Mouse (Mus musculus) embryonic facial prominence, embryonic 14.5 days (tissue): ENCODE data around the gene Haus3. TPM values are rescaled to one million over a fixed set of nuclear protein-coding genes. Genes with fewer than 3 reads are reported as not detected.

Experiments
- ATAC-seq: fragments of 200-750 bp; cut with Nextera tagmentation; 2 replicates; pipeline ENCODE4 v1.8.0; 2017; ENCODE audit warnings: low read depth, moderate number of reproducible peaks, moderate TSS enrichment
- DNase-seq: peaks from one replicate; pipeline ENCODE4 v3.0.0-alpha.2; 2015; ENCODE audit warnings: low spot score
- H3K27ac ChIP-seq: fragments of 300-500 bp; sonication (generic); replicated peaks from 2 replicates; pipeline ENCODE4 v1.5.1; 2014; ENCODE audit warnings: low read depth, mild to moderate bottlenecking, low read length, moderate library complexity
- H3K27me3 ChIP-seq: fragments of 300-500 bp; sonication (generic); replicated peaks from 2 replicates; pipeline ENCODE4 v1.6.1; 2014; ENCODE audit warnings: low read length; ENCODE audit not compliant: control insufficient read depth, insufficient read depth
- H3K36me3 ChIP-seq: fragments of 300-500 bp; sonication (generic); 2 replicates; pipeline ENCODE4 v1.6.1; 2014; ENCODE audit warnings: low read length, mixed read lengths; ENCODE audit not compliant: control insufficient read depth, insufficient read depth
- H3K4me1 ChIP-seq: fragments of 300-500 bp; sonication (generic); 2 replicates; pipeline ENCODE4 v1.6.1; 2014; ENCODE audit warnings: antibody characterized with exemption, low read length; ENCODE audit not compliant: control insufficient read depth, insufficient read depth
- H3K4me2 ChIP-seq: fragments of 300-500 bp; sonication (generic); 2 replicates; pipeline ENCODE4 v1.6.1; 2014; ENCODE audit warnings: low read depth, mild to moderate bottlenecking, low read length, moderate library complexity, mixed read lengths
- H3K4me3 ChIP-seq: fragments of 300-500 bp; sonication (generic); 2 replicates; pipeline ENCODE4 v1.5.1; 2014; ENCODE audit warnings: low read depth, mild to moderate bottlenecking, low read length
- H3K9ac ChIP-seq: fragments of 300-500 bp; sonication (generic); 2 replicates; pipeline ENCODE4 v1.6.1; 2014; ENCODE audit warnings: low read depth, mild to moderate bottlenecking, low read length, moderate library complexity, mixed read lengths
- H3K9me3 ChIP-seq: fragments of 300-500 bp; sonication (generic); 2 replicates; pipeline ENCODE4 v1.6.1; 2016; ENCODE audit warnings: low read length; ENCODE audit not compliant: control insufficient read depth
- WGBS: fragments of 180-500 bp; shearing (Covaris S2); extraction: QIAGEN DNeasy Blood & Tissue Kit; methylation state at CpG from one replicate; pipeline ENCODE4 v1.1.7; 2014; 5-methylcytosine and 5-hydroxymethylcytosine counted together
- polyA plus RNA-seq: library from polyadenylated mRNA; unstranded; fragments of >200 nt; fragmentation: Nextera tagmentation; extraction: Ambion mirVana; gene quantifications from 2 replicates; pipeline ENCODE4 v1.2.1, GENCODE M21; 2014

The Haus3 gene
- polyA plus RNA-seq, 1 experiment from 2014 or later = 28.3 TPM

GRCm38 (mm10) chr5:34185051-34185580 lies 15.8 kb upstream of the Haus3 start:
- no peaks in the 10 kb centered on the region for H3K27me3 ChIP-seq
- H3K36me3 ChIP-seq = peaks cover 44% of the 10 kb centered on the region; the same call in 1 of the 2 replicates
- WGBS = 85% methylated on average over 1 of the region's 1 CpGs
- no peak overlapping the region for H3K27ac ChIP-seq
- DNase-seq (no peak), ATAC-seq (no peak)
- H3K4me2 ChIP-seq = peak overlapping the region; percentile 53
- H3K4me1 ChIP-seq = peaks cover 36% of the 10 kb centered on the region
- H3K4me3 ChIP-seq = peak overlapping the region; percentile 5; the same call in 1 of the 2 replicates
- 0 out of 2 replicates have a peak overlapping the region, but pooled peaks have one; percentile 43 for H3K9ac ChIP-seq
- no peaks in the 10 kb centered on the region for H3K9me3 ChIP-seq

DNA sequence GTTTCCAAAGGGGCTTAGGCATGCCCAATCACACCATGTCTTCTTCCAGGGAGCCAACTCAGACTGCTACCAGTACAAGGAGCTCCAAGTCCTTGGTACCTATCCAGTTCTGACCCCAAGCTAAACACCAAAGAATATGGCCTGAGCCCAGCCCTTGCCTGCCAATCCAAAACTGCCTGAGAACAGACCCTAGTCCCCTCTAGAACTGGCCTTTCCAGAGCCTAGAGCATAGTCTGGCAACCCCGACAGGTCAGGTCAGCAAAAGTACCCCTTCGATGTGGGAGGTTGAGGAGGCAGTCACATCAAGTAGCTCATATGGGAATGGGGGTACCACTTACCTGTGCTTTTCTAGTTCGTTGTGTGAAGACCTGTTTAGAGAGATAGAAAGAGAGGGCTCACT lies 14.6 kb upstream of the Haus3 start:
- Histone ChIP-seq H3K9me3 (no peaks in the 10 kb centered on the region), H3K4me3 (no peak overlapping the region), H3K4me1 (peaks cover 36% of the 10 kb centered on the region), H3K9ac (no peak overlapping the region), H3K4me2 (no peak overlapping the region), H3K27ac (no peak overlapping the region), H3K36me3 (peaks cover 55% of the 10 kb centered on the region; the same call in 1 of the 2 replicates), H3K27me3 (no peaks in the 10 kb centered on the region)
- DNase-seq = no peak
- ATAC-seq = no peak
- 86% methylated on average over 3 of the region's 3 CpGs for WGBS

GRCm38 (mm10) chr5:34183156-34183880 lies 14.0 kb upstream of the Haus3 start:
- Histone ChIP-seq H3K4me1 (peaks cover 32% of the 10 kb centered on the region), H3K4me3 (no peak overlapping the region), H3K27me3 (no peaks in the 10 kb centered on the region), H3K4me2 (0 out of 2 replicates have a peak overlapping the region, but pooled peaks have one; percentile 3), H3K9me3 (no peaks in the 10 kb centered on the region), H3K9ac (no peak overlapping the region; the same call in 1 of the 2 replicates), H3K36me3 (peaks cover 62% of the 10 kb centered on the region; the same call in 1 of the 2 replicates), H3K27ac (no peak overlapping the region)
- DNase-seq = peak; percentile 23
- ATAC-seq = no peak
- WGBS = 74% methylated on average over 5 of the region's 5 CpGs

DNA sequence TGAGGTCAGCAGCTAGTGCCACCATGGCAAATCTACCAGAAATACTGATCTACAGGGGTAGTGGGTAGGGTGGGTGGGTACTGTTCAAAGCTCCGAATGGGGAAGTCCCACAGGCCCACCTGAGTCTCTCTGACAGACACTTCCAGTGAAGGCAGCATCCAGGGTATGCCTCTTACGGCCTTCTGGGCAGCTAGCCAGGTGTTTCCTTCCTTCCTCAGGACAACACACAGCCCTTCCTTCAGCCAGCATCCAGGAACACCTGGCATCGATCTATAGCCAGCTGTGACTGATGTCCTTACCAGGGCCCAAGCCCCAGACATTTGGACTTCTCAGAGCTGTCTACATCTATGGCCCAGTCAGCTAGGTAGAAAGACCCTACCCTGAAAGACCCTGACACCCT lies 13.2 kb upstream of the Haus3 start:
- no peak overlapping the region; the same call in 1 of the 2 replicates for H3K9ac ChIP-seq
- H3K4me1 ChIP-seq = peaks cover 30% of the 10 kb centered on the region
- DNase-seq = peak; percentile 16
- H3K27ac ChIP-seq = no peak overlapping the region
- H3K36me3 ChIP-seq = peaks cover 70% of the 10 kb centered on the region
- H3K4me2 ChIP-seq = no peak overlapping the region
- no peaks in the 10 kb centered on the region for H3K9me3 ChIP-seq
- no peak overlapping the region for H3K4me3 ChIP-seq
- WGBS = 76% methylated on average over 3 of the region's 3 CpGs
- ATAC-seq = no peak
- H3K27me3 ChIP-seq = no peaks in the 10 kb centered on the region

- Histone ChIP-seq H3K27ac (no peak overlapping the region), H3K4me2 (no peak overlapping the region), H3K27me3 (no peaks in the 10 kb centered on the region), H3K4me3 (no peak overlapping the region), H3K36me3 (peaks cover 96% of the 10 kb centered on the region), H3K9ac (no peak overlapping the region), H3K4me1 (peaks cover 3% of the 10 kb centered on the region; the same call in 1 of the 2 replicates), H3K9me3 (no peaks in the 10 kb centered on the region)
- WGBS = 97% methylated on average over 4 of the region's 4 CpGs
- no peak for ATAC-seq
- no peak for DNase-seq
Measured at GRCm38 (mm10) chr5:34177821-34178220, 8.5 kb upstream of the Haus3 start.

DNA sequence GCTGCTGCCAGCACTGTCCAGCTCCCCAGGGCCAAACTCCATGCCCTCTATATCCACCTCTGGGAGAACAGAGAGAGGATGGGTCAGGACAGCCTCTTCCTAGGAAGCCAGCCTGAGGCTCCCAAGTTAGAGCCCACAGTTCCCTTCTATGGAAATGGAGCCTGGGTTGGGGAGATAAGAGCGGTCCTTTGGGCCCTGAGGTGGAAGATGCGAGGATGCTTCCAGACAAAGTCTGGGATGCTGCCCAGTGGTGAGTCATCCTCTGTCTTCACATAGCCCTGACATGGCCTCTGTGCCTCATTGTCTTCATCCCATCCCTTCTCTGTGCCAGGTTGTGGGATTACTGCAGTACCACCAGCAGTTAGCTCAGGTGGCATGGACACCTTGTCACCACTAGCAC lies 7.8 kb upstream of the Haus3 start:
- H3K27me3 ChIP-seq = no peaks in the 10 kb centered on the region
- H3K9me3 ChIP-seq = no peaks in the 10 kb centered on the region
- H3K27ac ChIP-seq = no peak overlapping the region
- 100% methylated on average over 2 of the region's 2 CpGs for WGBS
- H3K4me3 ChIP-seq = no peak overlapping the region
- peaks cover 88% of the 10 kb centered on the region for H3K36me3 ChIP-seq
- ATAC-seq (no peak), DNase-seq (no peak)
- H3K4me1 ChIP-seq = no peaks in the 10 kb centered on the region
- H3K4me2 ChIP-seq = no peak overlapping the region
- H3K9ac ChIP-seq = no peak overlapping the region

GRCm38 (mm10) chr5:34176691-34177090 lies 7.4 kb upstream of the Haus3 start:
- H3K27ac ChIP-seq = no peak overlapping the region
- ATAC-seq (no peak), DNase-seq (no peak)
- H3K4me1 ChIP-seq = no peaks in the 10 kb centered on the region; the same call in 1 of the 2 replicates
- H3K4me3 ChIP-seq = no peak overlapping the region
- H3K36me3 ChIP-seq = peaks cover 84% of the 10 kb centered on the region
- no peaks in the 10 kb centered on the region for H3K27me3 ChIP-seq
- no peak overlapping the region for H3K9ac ChIP-seq
- WGBS = 81% methylated on average over 10 of the region's 10 CpGs
- no peaks in the 10 kb centered on the region for H3K9me3 ChIP-seq
- H3K4me2 ChIP-seq = no peak overlapping the region

GRCm38 (mm10) chr5:34175403-34175694 lies 6.0 kb upstream of the Haus3 start:
- WGBS = 36% methylated on average over 5 of the region's 5 CpGs
- Histone ChIP-seq H3K27ac (no peak overlapping the region), H3K9ac (no peak overlapping the region), H3K36me3 (peaks cover 72% of the 10 kb centered on the region), H3K27me3 (no peaks in the 10 kb centered on the region), H3K9me3 (no peaks in the 10 kb centered on the region), H3K4me2 (no peak overlapping the region), H3K4me3 (no peak overlapping the region), H3K4me1 (peaks cover 1% of the 10 kb centered on the region)
- DNase-seq (no peak), ATAC-seq (no peak)
